Mouse (Mus musculus): ENCODE results near the gene Zfp599. TPM values are rescaled to one million over a fixed set of nuclear protein-coding genes. Genes with fewer than 3 reads are reported as not detected.
"Not testable (repeated sequence)": the region's sequence is repeated elsewhere in the genome, so short reads cannot be mapped to it uniquely, and the experiment has no call there.

Gene Zfp599
- polyA plus RNA-seq (2015; fragmentation: Nextera tagmentation; extraction: Ambion mirVana): 3.1 and 3.3 TPM in 2 replicates

- under 1% methylated on average over 35 of the region's 35 CpGs for WGBS
- DNase-seq (ENCODE audit: low spot score): peak; percentile 81
- Histone ChIP-seq H3K27me3 (ENCODE audit: insufficient read depth, low read length) (no peaks in the 10 kb centered on the region), H3K27ac (no peak within 1 kb of the TSS), H3K9me3 (replicated peaks; ENCODE audit: low read length) (peaks cover 4% of the 10 kb centered on the region), H3K4me1 (replicated peaks; ENCODE audit: insufficient read depth, low read length) (no peaks in the 10 kb centered on the region), H3K4me3 (replicated peaks; ENCODE audit: low read depth, low read length) (peak within 1 kb of the TSS; percentile 52), H3K4me2 (ENCODE audit: low read length) (peak within 1 kb of the TSS; percentile 80), H3K36me3 (ENCODE audit: insufficient read depth, low read length) (no peaks in the 10 kb centered on the region), H3K9ac (ENCODE audit: low read depth, low read length) (peak within 1 kb of the TSS; percentile 76)
- TF ChIP-seq CTCF (IDR thresholded peaks at IDR 0.05; ENCODE audit: low read depth): no peak
- ATAC-seq (replicated peaks; ENCODE audit: low FRiP score, low read depth): peak; percentile 92
These were observed at the start of gene Zfp599 for GRCm38 (mm10) chr9:22259184-22260091. TSS of gene Zfp599 (minus strand) at chr9:22259895.

- H3K9ac ChIP-seq (ENCODE audit: low read depth, low read length); ATAC-seq (replicated peaks; ENCODE audit: low FRiP score, low read depth); H3K9me3 ChIP-seq (replicated peaks; ENCODE audit: low read length); H3K27me3 ChIP-seq (ENCODE audit: insufficient read depth, low read length); DNase-seq (ENCODE audit: low spot score): not testable (repeated sequence)
- peak overlapping the region; percentile 90 for H3K4me2 ChIP-seq (ENCODE audit: low read length)
- H3K36me3 ChIP-seq (ENCODE audit: insufficient read depth, low read length): peaks cover 15% of the 10 kb centered on the region; the same call in 1 of the 2 replicates
- peaks cover 10% of the 10 kb centered on the region for H3K4me1 ChIP-seq (replicated peaks; ENCODE audit: insufficient read depth, low read length)
- peak overlapping the region; percentile 88 for H3K4me3 ChIP-seq (replicated peaks; ENCODE audit: low read depth, low read length)
- peak overlapping the region; percentile 64; the same call in 1 of the 2 replicates for H3K27ac ChIP-seq
- WGBS: 19% methylated on average over 9 of the region's 9 CpGs
These were observed 48.2 kb upstream of the Zfp599 start for GRCm38 (mm10) chr9:22307920-22308262.

- under 1% methylated on average over 56 of the region's 56 CpGs for WGBS
- Histone ChIP-seq H3K36me3 (ENCODE audit: insufficient read depth, low read length) (peaks cover 18% of the 10 kb centered on the region; the same call in 1 of the 2 replicates), H3K27me3 (ENCODE audit: insufficient read depth, low read length) (no peaks in the 10 kb centered on the region), H3K4me1 (replicated peaks; ENCODE audit: insufficient read depth, low read length) (peaks cover 10% of the 10 kb centered on the region), H3K9ac (ENCODE audit: low read depth, low read length) (peak within 1 kb of the TSS; percentile 95), H3K4me2 (ENCODE audit: low read length) (peak within 1 kb of the TSS; percentile 90), H3K4me3 (replicated peaks; ENCODE audit: low read depth, low read length) (peak within 1 kb of the TSS; percentile 88), H3K9me3 (replicated peaks; ENCODE audit: low read length) (no peaks in the 10 kb centered on the region), H3K27ac (peak within 1 kb of the TSS; percentile 64)
- no peak for TF ChIP-seq CTCF (IDR thresholded peaks at IDR 0.05; ENCODE audit: low read depth)
- DNase-seq (ENCODE audit: low spot score) (peak; percentile 99), ATAC-seq (replicated peaks; ENCODE audit: low FRiP score, low read depth) (peak; percentile 98)
These were observed 47.6 kb upstream of the Zfp599 start, which contains the start of gene Zfp810 for GRCm38 (mm10) chr9:22307156-22307919. TSS of gene Zfp810 (minus strand) at chr9:22307648.

- DNase-seq (ENCODE audit: low spot score) (peak; percentile 31), ATAC-seq (replicated peaks; ENCODE audit: low FRiP score, low read depth) (no peak)
- Histone ChIP-seq H3K36me3 (ENCODE audit: insufficient read depth, low read length) (peaks cover 18% of the 10 kb centered on the region; the same call in 1 of the 2 replicates), H3K27ac (peak overlapping the region; percentile 64; the same call in 1 of the 2 replicates), H3K9ac (ENCODE audit: low read depth, low read length) (peak overlapping the region; percentile 95), H3K4me2 (ENCODE audit: low read length) (peak overlapping the region; percentile 90), H3K27me3 (ENCODE audit: insufficient read depth, low read length) (no peaks in the 10 kb centered on the region), H3K4me3 (replicated peaks; ENCODE audit: low read depth, low read length) (peak overlapping the region; percentile 88), H3K4me1 (replicated peaks; ENCODE audit: insufficient read depth, low read length) (peaks cover 10% of the 10 kb centered on the region), H3K9me3 (replicated peaks; ENCODE audit: low read length) (no peaks in the 10 kb centered on the region)
- TF ChIP-seq CTCF (IDR thresholded peaks at IDR 0.05; ENCODE audit: low read depth): no peak
- WGBS: 15% methylated on average over 6 of the region's 6 CpGs
These were observed 47.0 kb upstream of the Zfp599 start for GRCm38 (mm10) chr9:22306726-22307125.

GRCm38 (mm10) chr9:22302199-22302598 is 42.5 kb upstream of the Zfp599 start:
- peaks cover 31% of the 10 kb centered on the region for H3K36me3 ChIP-seq (ENCODE audit: insufficient read depth, low read length)
- no peak for ATAC-seq (replicated peaks; ENCODE audit: low FRiP score, low read depth)
- no peak for DNase-seq (ENCODE audit: low spot score)
- H3K4me2 ChIP-seq (ENCODE audit: low read length): no peak overlapping the region
- WGBS: 93% methylated on average over 1 of the region's 1 CpGs
- peaks cover 10% of the 10 kb centered on the region for H3K4me1 ChIP-seq (replicated peaks; ENCODE audit: insufficient read depth, low read length)
- no peaks in the 10 kb centered on the region for H3K9me3 ChIP-seq (replicated peaks; ENCODE audit: low read length)
- TF ChIP-seq CTCF (IDR thresholded peaks at IDR 0.05; ENCODE audit: low read depth): no peak
- H3K9ac ChIP-seq (ENCODE audit: low read depth, low read length): no peak overlapping the region
- no peaks in the 10 kb centered on the region for H3K27me3 ChIP-seq (ENCODE audit: insufficient read depth, low read length)
- H3K4me3 ChIP-seq (replicated peaks; ENCODE audit: low read depth, low read length): no peak overlapping the region
- H3K27ac ChIP-seq: no peak overlapping the region

GRCm38 (mm10) chr9:22278733-22279132 is 19.0 kb upstream of the Zfp599 start:
- no peak for TF ChIP-seq CTCF (IDR thresholded peaks at IDR 0.05; ENCODE audit: low read depth)
- H3K36me3 ChIP-seq (ENCODE audit: insufficient read depth, low read length): peaks cover 71% of the 10 kb centered on the region

More at GRCm38 (mm10) chr9:22278733-22279132, 19.0 kb upstream of the Zfp599 start:
- H3K27ac ChIP-seq: no peak overlapping the region
- H3K9me3 ChIP-seq (replicated peaks; ENCODE audit: low read length): peaks cover 44% of the 10 kb centered on the region
- DNase-seq (ENCODE audit: low spot score): no peak
- no peak for ATAC-seq (replicated peaks; ENCODE audit: low FRiP score, low read depth)
- no peak overlapping the region for H3K4me3 ChIP-seq (replicated peaks; ENCODE audit: low read depth, low read length)
- H3K27me3 ChIP-seq (ENCODE audit: insufficient read depth, low read length): no peaks in the 10 kb centered on the region
- WGBS: 94% methylated on average over 4 of the region's 4 CpGs
- no peaks in the 10 kb centered on the region for H3K4me1 ChIP-seq (replicated peaks; ENCODE audit: insufficient read depth, low read length)
- H3K9ac ChIP-seq (ENCODE audit: low read depth, low read length): no peak overlapping the region
- no peak overlapping the region for H3K4me2 ChIP-seq (ENCODE audit: low read length)

All from kidney, postnatal 0 days (tissue).